Mouse (Mus musculus): ENCODE measurements around the gene Osbpl3. TPM values are rescaled to one million over a fixed set of nuclear protein-coding genes. Genes with fewer than 3 reads are reported as not detected.

The Osbpl3 gene
- polyA plus RNA-seq, 1 experiment from 2014 or later, result 6.2 TPM

- ATAC-seq (ENCODE audit: low FRiP score), result no peak
- 94% methylated on average over 9 of the region's 9 CpGs for WGBS
- no peaks in the 10 kb centered on the region for H3K4me1 ChIP-seq
- H3K27ac ChIP-seq (replicated peaks), result no peak overlapping the region
- H3K4me3 ChIP-seq (replicated peaks), result no peak overlapping the region
- H3K4me2 ChIP-seq, result no peak overlapping the region
- no peak overlapping the region for H3K9ac ChIP-seq (replicated peaks)
- no peaks in the 10 kb centered on the region for H3K36me3 ChIP-seq
- H3K9me3 ChIP-seq (replicated peaks), result no peaks in the 10 kb centered on the region
- H3K27me3 ChIP-seq (replicated peaks), result no peaks in the 10 kb centered on the region
These were observed 158.3 kb downstream of the Osbpl3 start for GRCm38 (mm10) chr6:50297671-50298070.

- Histone ChIP-seq H3K4me3 (replicated peaks) (no peak overlapping the region), H3K27me3 (replicated peaks) (no peaks in the 10 kb centered on the region), H3K36me3 (no peaks in the 10 kb centered on the region), H3K9me3 (replicated peaks) (no peaks in the 10 kb centered on the region), H3K4me1 (no peaks in the 10 kb centered on the region), H3K9ac (replicated peaks) (no peak overlapping the region), H3K4me2 (no peak overlapping the region), H3K27ac (replicated peaks) (no peak overlapping the region)
- no peak for ATAC-seq (ENCODE audit: low FRiP score)
- 72% methylated on average over 10 of the region's 10 CpGs for WGBS
These were observed 160.9 kb downstream of the Osbpl3 start for GRCm38 (mm10) chr6:50295136-50295535.

- ATAC-seq (ENCODE audit: low FRiP score), result peak; percentile 53
- no peak overlapping the region for H3K27ac ChIP-seq (replicated peaks)
- H3K36me3 ChIP-seq, result no peaks in the 10 kb centered on the region
- no peak overlapping the region for H3K4me2 ChIP-seq
- no peak overlapping the region for H3K9ac ChIP-seq (replicated peaks)
- H3K4me1 ChIP-seq, result no peaks in the 10 kb centered on the region
- no peaks in the 10 kb centered on the region for H3K9me3 ChIP-seq (replicated peaks)
- no peak overlapping the region for H3K4me3 ChIP-seq (replicated peaks)
- WGBS, result 33% methylated on average over 1 of the region's 1 CpGs
- no peaks in the 10 kb centered on the region for H3K27me3 ChIP-seq (replicated peaks)
These were observed 161.9 kb downstream of the Osbpl3 start for GRCm38 (mm10) chr6:50294128-50294527.

GRCm38 (mm10) chr6:50291650-50292049 lies 164.4 kb downstream of the Osbpl3 start:
- H3K27ac ChIP-seq (replicated peaks), result no peak overlapping the region
- no peaks in the 10 kb centered on the region for H3K9me3 ChIP-seq (replicated peaks)
- H3K4me3 ChIP-seq (replicated peaks), result no peak overlapping the region
- no peaks in the 10 kb centered on the region for H3K27me3 ChIP-seq (replicated peaks)
- H3K4me1 ChIP-seq, result no peaks in the 10 kb centered on the region
- no peak overlapping the region for H3K4me2 ChIP-seq
- H3K36me3 ChIP-seq, result no peaks in the 10 kb centered on the region
- WGBS, result 94% methylated on average over 4 of the region's 4 CpGs
- no peak overlapping the region for H3K9ac ChIP-seq (replicated peaks)
- ATAC-seq (ENCODE audit: low FRiP score), result no peak

GRCm38 (mm10) chr6:50286881-50287280 lies 169.1 kb downstream of the Osbpl3 start:
- Histone ChIP-seq H3K4me3 (replicated peaks) (no peak overlapping the region), H3K27me3 (replicated peaks) (no peaks in the 10 kb centered on the region), H3K9me3 (replicated peaks) (no peaks in the 10 kb centered on the region), H3K9ac (replicated peaks) (no peak overlapping the region), H3K4me1 (no peaks in the 10 kb centered on the region), H3K4me2 (no peak overlapping the region), H3K27ac (replicated peaks) (no peak overlapping the region), H3K36me3 (no peaks in the 10 kb centered on the region)
- no peak for ATAC-seq (ENCODE audit: low FRiP score)
- 87% methylated on average over 3 of the region's 3 CpGs for WGBS

GRCm38 (mm10) chr6:50279642-50280041 lies 176.4 kb downstream of the Osbpl3 start:
- H3K4me1 ChIP-seq, result no peaks in the 10 kb centered on the region
- no peaks in the 10 kb centered on the region for H3K9me3 ChIP-seq (replicated peaks)
- no peak overlapping the region for H3K4me3 ChIP-seq (replicated peaks)
- H3K27me3 ChIP-seq (replicated peaks), result no peaks in the 10 kb centered on the region
- no peak overlapping the region for H3K27ac ChIP-seq (replicated peaks)
- WGBS, result 91% methylated on average over 7 of the region's 7 CpGs
- ATAC-seq (ENCODE audit: low FRiP score), result no peak
- no peaks in the 10 kb centered on the region for H3K36me3 ChIP-seq
- H3K4me2 ChIP-seq, result no peak overlapping the region
- H3K9ac ChIP-seq (replicated peaks), result no peak overlapping the region

GRCm38 (mm10) chr6:50273947-50274346 lies 182.1 kb downstream of the Osbpl3 start:
- 70% methylated on average over 4 of the region's 4 CpGs for WGBS
- Histone ChIP-seq H3K9me3 (replicated peaks) (no peaks in the 10 kb centered on the region), H3K4me2 (no peak overlapping the region), H3K4me3 (replicated peaks) (no peak overlapping the region), H3K27ac (replicated peaks) (no peak overlapping the region), H3K36me3 (no peaks in the 10 kb centered on the region), H3K4me1 (no peaks in the 10 kb centered on the region), H3K27me3 (replicated peaks) (no peaks in the 10 kb centered on the region), H3K9ac (replicated peaks) (no peak overlapping the region)
- no peak for ATAC-seq (ENCODE audit: low FRiP score)

- no peaks in the 10 kb centered on the region for H3K9me3 ChIP-seq (replicated peaks)
- no peaks in the 10 kb centered on the region for H3K27me3 ChIP-seq (replicated peaks)
- no peak overlapping the region for H3K9ac ChIP-seq (replicated peaks)
- H3K4me3 ChIP-seq (replicated peaks), result no peak overlapping the region
- H3K4me2 ChIP-seq, result no peak overlapping the region
- 74% methylated on average over 1 of the region's 1 CpGs for WGBS
- H3K4me1 ChIP-seq, result no peaks in the 10 kb centered on the region
- ATAC-seq (ENCODE audit: low FRiP score), result no peak
- H3K27ac ChIP-seq (replicated peaks), result no peak overlapping the region
- H3K36me3 ChIP-seq, result no peaks in the 10 kb centered on the region
These were observed 182.6 kb downstream of the Osbpl3 start for GRCm38 (mm10) chr6:50273416-50273815.

GRCm38 (mm10) chr6:50263670-50264069 lies 192.3 kb downstream of the Osbpl3 start, which contains the start of gene Gsdme:
Gene Gsdme (minus strand): TSS chr6:50263862.
- no peaks in the 10 kb centered on the region for H3K36me3 ChIP-seq
- H3K4me2 ChIP-seq, result no peak within 1 kb of the TSS
- no peak within 1 kb of the TSS for H3K27ac ChIP-seq (replicated peaks)
- WGBS, result 80% methylated on average over 6 of the region's 6 CpGs
- peaks cover 33% of the 10 kb centered on the region for H3K4me1 ChIP-seq
- no peaks in the 10 kb centered on the region for H3K27me3 ChIP-seq (replicated peaks)
- no peaks in the 10 kb centered on the region for H3K9me3 ChIP-seq (replicated peaks)
- no peak for ATAC-seq (ENCODE audit: low FRiP score)
- H3K9ac ChIP-seq (replicated peaks), result no peak within 1 kb of the TSS
- H3K4me3 ChIP-seq (replicated peaks), result no peak within 1 kb of the TSS

- peak; percentile 5; the same call in 1 of the 2 replicates for ATAC-seq (ENCODE audit: low FRiP score)
These were observed 193.7 kb downstream of the Osbpl3 start for GRCm38 (mm10) chr6:50262310-50262709.

GRCm38 (mm10) chr6:50261922-50262261 lies 194.1 kb downstream of the Osbpl3 start:
- Histone ChIP-seq H3K9ac (replicated peaks) (peak overlapping the region; percentile 74), H3K4me2 (peak overlapping the region; percentile 73), H3K27me3 (replicated peaks) (no peaks in the 10 kb centered on the region), H3K9me3 (replicated peaks) (no peaks in the 10 kb centered on the region), H3K36me3 (no peaks in the 10 kb centered on the region), H3K4me3 (replicated peaks) (peak overlapping the region; percentile 53), H3K27ac (replicated peaks) (peak overlapping the region; percentile 84), H3K4me1 (peaks cover 33% of the 10 kb centered on the region)
- WGBS, result 0% methylated on average over 6 of the region's 6 CpGs
- ATAC-seq (ENCODE audit: low FRiP score), result no peak; the same call in 1 of the 2 replicates

More at GRCm38 (mm10) chr6:50262310-50262709, 193.7 kb downstream of the Osbpl3 start:
- no peaks in the 10 kb centered on the region for H3K9me3 ChIP-seq (replicated peaks)
- no peaks in the 10 kb centered on the region for H3K27me3 ChIP-seq (replicated peaks)
- H3K4me3 ChIP-seq (replicated peaks), result peak overlapping the region; percentile 53
- 25% methylated on average over 7 of the region's 7 CpGs for WGBS
- H3K4me2 ChIP-seq, result peak overlapping the region; percentile 73
- peak overlapping the region; percentile 74 for H3K9ac ChIP-seq (replicated peaks)
- H3K36me3 ChIP-seq, result no peaks in the 10 kb centered on the region
- H3K27ac ChIP-seq (replicated peaks), result peak overlapping the region; percentile 84
- peaks cover 33% of the 10 kb centered on the region for H3K4me1 ChIP-seq

GRCm38 (mm10) chr6:50261201-50261921 lies 194.6 kb downstream of the Osbpl3 start:
- peak; percentile 90 for ATAC-seq (ENCODE audit: low FRiP score)
- no peaks in the 10 kb centered on the region for H3K9me3 ChIP-seq (replicated peaks)

More at GRCm38 (mm10) chr6:50261201-50261921, 194.6 kb downstream of the Osbpl3 start:
- Histone ChIP-seq H3K27ac (replicated peaks) (peak overlapping the region; percentile 84), H3K4me1 (peaks cover 33% of the 10 kb centered on the region), H3K9ac (replicated peaks) (peak overlapping the region; percentile 74), H3K4me3 (replicated peaks) (peak overlapping the region; percentile 53), H3K4me2 (peak overlapping the region; percentile 73), H3K27me3 (replicated peaks) (no peaks in the 10 kb centered on the region), H3K36me3 (no peaks in the 10 kb centered on the region)
- WGBS, result 3% methylated on average over 35 of the region's 35 CpGs

All from neural tube, embryonic 15.5 days (tissue).